Mouse (Mus musculus): ENCODE results near the gene H2al2a. TPM values are rescaled to one million over a fixed set of nuclear protein-coding genes. Genes with fewer than 3 reads are reported as not detected.

H2al2a gene
- polyA plus RNA-seq, 1 experiment from 2014 or later: not detected

GRCm38 (mm10) chr2:18029656-18030055 lies 32.9 kb upstream of the H2al2a start:
- H3K4me1 ChIP-seq (ENCODE audit: control insufficient read depth, insufficient read depth, low read length): peaks cover 27% of the 10 kb centered on the region
- WGBS: 87% methylated on average over 7 of the region's 7 CpGs

GRCm38 (mm10) chr2:18028140-18029021 lies 31.6 kb upstream of the H2al2a start:
- peak overlapping the region; percentile 98 for H3K27ac ChIP-seq (ENCODE audit: low read length)
- H3K4me3 ChIP-seq (ENCODE audit: low read length): peak overlapping the region; percentile 76
- ATAC-seq: peak; percentile 74
- peak overlapping the region; percentile 94 for H3K9ac ChIP-seq (ENCODE audit: low read depth, low read length)
- H3K4me2 ChIP-seq (ENCODE audit: low read depth, low read length): peak overlapping the region; percentile 96
- under 1% methylated on average over 61 of the region's 61 CpGs for WGBS
- H3K27me3 ChIP-seq (replicated peaks; ENCODE audit: control insufficient read depth, insufficient read depth, low read length): no peaks in the 10 kb centered on the region
- no peaks in the 10 kb centered on the region for H3K9me3 ChIP-seq (ENCODE audit: control insufficient read depth, low read length)
- H3K4me1 ChIP-seq (ENCODE audit: control insufficient read depth, insufficient read depth, low read length): peaks cover 27% of the 10 kb centered on the region
- H3K36me3 ChIP-seq (ENCODE audit: control insufficient read depth, insufficient read depth, low read length): no peaks in the 10 kb centered on the region

More at GRCm38 (mm10) chr2:18029656-18030055, 32.9 kb upstream of the H2al2a start:
- Histone ChIP-seq H3K27ac (ENCODE audit: low read length) (no peak overlapping the region), H3K27me3 (replicated peaks; ENCODE audit: control insufficient read depth, insufficient read depth, low read length) (no peaks in the 10 kb centered on the region), H3K9ac (ENCODE audit: low read depth, low read length) (no peak overlapping the region), H3K4me3 (ENCODE audit: low read length) (no peak overlapping the region), H3K36me3 (ENCODE audit: control insufficient read depth, insufficient read depth, low read length) (no peaks in the 10 kb centered on the region), H3K9me3 (ENCODE audit: control insufficient read depth, low read length) (no peaks in the 10 kb centered on the region), H3K4me2 (ENCODE audit: low read depth, low read length) (no peak overlapping the region)
- ATAC-seq: no peak

GRCm38 (mm10) chr2:18027448-18028139 lies 30.8 kb upstream of the H2al2a start:
- WGBS: under 1% methylated on average over 44 of the region's 44 CpGs
- Histone ChIP-seq H3K36me3 (ENCODE audit: control insufficient read depth, insufficient read depth, low read length) (no peaks in the 10 kb centered on the region), H3K9ac (ENCODE audit: low read depth, low read length) (peak overlapping the region; percentile 94), H3K4me2 (ENCODE audit: low read depth, low read length) (peak overlapping the region; percentile 96), H3K27me3 (replicated peaks; ENCODE audit: control insufficient read depth, insufficient read depth, low read length) (no peaks in the 10 kb centered on the region), H3K9me3 (ENCODE audit: control insufficient read depth, low read length) (no peaks in the 10 kb centered on the region), H3K4me3 (ENCODE audit: low read length) (peak overlapping the region; percentile 76), H3K27ac (ENCODE audit: low read length) (peak overlapping the region; percentile 98), H3K4me1 (ENCODE audit: control insufficient read depth, insufficient read depth, low read length) (peaks cover 24% of the 10 kb centered on the region; the same call in 1 of the 2 replicates)
- peak; percentile 92 for ATAC-seq

- peaks cover 14% of the 10 kb centered on the region; the same call in 1 of the 2 replicates for H3K4me1 ChIP-seq (ENCODE audit: control insufficient read depth, insufficient read depth, low read length)
- peak; percentile 20 for ATAC-seq
- no peaks in the 10 kb centered on the region for H3K36me3 ChIP-seq (ENCODE audit: control insufficient read depth, insufficient read depth, low read length)
- H3K27me3 ChIP-seq (replicated peaks; ENCODE audit: control insufficient read depth, insufficient read depth, low read length): no peaks in the 10 kb centered on the region
- peak overlapping the region; percentile 96 for H3K4me2 ChIP-seq (ENCODE audit: low read depth, low read length)
- WGBS: 1% methylated on average over 44 of the region's 44 CpGs
- H3K27ac ChIP-seq (ENCODE audit: low read length): peak overlapping the region; percentile 49
- no peaks in the 10 kb centered on the region for H3K9me3 ChIP-seq (ENCODE audit: control insufficient read depth, low read length)
- H3K9ac ChIP-seq (ENCODE audit: low read depth, low read length): peak overlapping the region; percentile 73
- H3K4me3 ChIP-seq (ENCODE audit: low read length): peak overlapping the region; percentile 76
Measured at GRCm38 (mm10) chr2:18026116-18026947, 29.6 kb upstream of the H2al2a start.

- H3K9me3 ChIP-seq (ENCODE audit: control insufficient read depth, low read length): no peaks in the 10 kb centered on the region
- H3K27me3 ChIP-seq (replicated peaks; ENCODE audit: control insufficient read depth, insufficient read depth, low read length): no peaks in the 10 kb centered on the region
- 7% methylated on average over 14 of the region's 14 CpGs for WGBS
- peak overlapping the region; percentile 76 for H3K4me3 ChIP-seq (ENCODE audit: low read length)
- H3K9ac ChIP-seq (ENCODE audit: low read depth, low read length): peak overlapping the region; percentile 73
- no peaks in the 10 kb centered on the region for H3K36me3 ChIP-seq (ENCODE audit: control insufficient read depth, insufficient read depth, low read length)
- peak overlapping the region; percentile 49 for H3K27ac ChIP-seq (ENCODE audit: low read length)
- H3K4me2 ChIP-seq (ENCODE audit: low read depth, low read length): peak overlapping the region; percentile 96
- ATAC-seq: no peak
- peaks cover 10% of the 10 kb centered on the region; the same call in 1 of the 2 replicates for H3K4me1 ChIP-seq (ENCODE audit: control insufficient read depth, insufficient read depth, low read length)
Measured at GRCm38 (mm10) chr2:18025781-18026115, 29.0 kb upstream of the H2al2a start.

- Histone ChIP-seq H3K4me1 (ENCODE audit: control insufficient read depth, insufficient read depth, low read length) (peaks cover 10% of the 10 kb centered on the region; the same call in 1 of the 2 replicates), H3K27ac (ENCODE audit: low read length) (no peak overlapping the region), H3K4me2 (ENCODE audit: low read depth, low read length) (no peak overlapping the region), H3K4me3 (ENCODE audit: low read length) (no peak overlapping the region), H3K9me3 (ENCODE audit: control insufficient read depth, low read length) (no peaks in the 10 kb centered on the region), H3K36me3 (ENCODE audit: control insufficient read depth, insufficient read depth, low read length) (no peaks in the 10 kb centered on the region), H3K9ac (ENCODE audit: low read depth, low read length) (no peak overlapping the region), H3K27me3 (replicated peaks; ENCODE audit: control insufficient read depth, insufficient read depth, low read length) (no peaks in the 10 kb centered on the region)
- ATAC-seq: no peak
- 59% methylated on average over 5 of the region's 5 CpGs for WGBS
Measured at GRCm38 (mm10) chr2:18025116-18025515, 28.4 kb upstream of the H2al2a start.

GRCm38 (mm10) chr2:18022886-18023285 lies 26.1 kb upstream of the H2al2a start:
- Histone ChIP-seq H3K9ac (ENCODE audit: low read depth, low read length) (no peak overlapping the region), H3K36me3 (ENCODE audit: control insufficient read depth, insufficient read depth, low read length) (no peaks in the 10 kb centered on the region), H3K27ac (ENCODE audit: low read length) (no peak overlapping the region), H3K4me2 (ENCODE audit: low read depth, low read length) (no peak overlapping the region), H3K9me3 (ENCODE audit: control insufficient read depth, low read length) (no peaks in the 10 kb centered on the region), H3K27me3 (replicated peaks; ENCODE audit: control insufficient read depth, insufficient read depth, low read length) (no peaks in the 10 kb centered on the region), H3K4me1 (ENCODE audit: control insufficient read depth, insufficient read depth, low read length) (peaks cover 10% of the 10 kb centered on the region; the same call in 1 of the 2 replicates), H3K4me3 (ENCODE audit: low read length) (no peak overlapping the region)
- ATAC-seq: no peak
- 77% methylated on average over 1 of the region's 1 CpGs for WGBS

- Histone ChIP-seq H3K4me2 (ENCODE audit: low read depth, low read length) (no peak overlapping the region), H3K9ac (ENCODE audit: low read depth, low read length) (no peak overlapping the region), H3K9me3 (ENCODE audit: control insufficient read depth, low read length) (no peaks in the 10 kb centered on the region), H3K27me3 (replicated peaks; ENCODE audit: control insufficient read depth, insufficient read depth, low read length) (no peaks in the 10 kb centered on the region), H3K27ac (ENCODE audit: low read length) (no peak overlapping the region), H3K36me3 (ENCODE audit: control insufficient read depth, insufficient read depth, low read length) (no peaks in the 10 kb centered on the region), H3K4me1 (ENCODE audit: control insufficient read depth, insufficient read depth, low read length) (no peaks in the 10 kb centered on the region), H3K4me3 (ENCODE audit: low read length) (no peak overlapping the region)
- no peak for ATAC-seq
- WGBS: 78% methylated on average over 1 of the region's 1 CpGs
Measured at GRCm38 (mm10) chr2:18019122-18019521, 22.4 kb upstream of the H2al2a start.

GRCm38 (mm10) chr2:18017321-18017720 lies 20.6 kb upstream of the H2al2a start:
- no peak overlapping the region for H3K4me3 ChIP-seq (ENCODE audit: low read length)
- no peak overlapping the region for H3K9ac ChIP-seq (ENCODE audit: low read depth, low read length)
- H3K27ac ChIP-seq (ENCODE audit: low read length): no peak overlapping the region
- H3K4me1 ChIP-seq (ENCODE audit: control insufficient read depth, insufficient read depth, low read length): no peaks in the 10 kb centered on the region
- WGBS: 93% methylated on average over 6 of the region's 6 CpGs
- H3K27me3 ChIP-seq (replicated peaks; ENCODE audit: control insufficient read depth, insufficient read depth, low read length): no peaks in the 10 kb centered on the region
- no peak overlapping the region for H3K4me2 ChIP-seq (ENCODE audit: low read depth, low read length)
- no peak for ATAC-seq
- H3K36me3 ChIP-seq (ENCODE audit: control insufficient read depth, insufficient read depth, low read length): no peaks in the 10 kb centered on the region
- no peaks in the 10 kb centered on the region for H3K9me3 ChIP-seq (ENCODE audit: control insufficient read depth, low read length)
